Mouse (Mus musculus): ENCODE measurements around the gene Vps45. TPM values are rescaled to one million over a fixed set of nuclear protein-coding genes. Genes with fewer than 3 reads are reported as not detected.
A peak's percentile ranks its signal among the peaks of the same experiment; 100 is the strongest.
"Not testable (repeated sequence)": the region's sequence is repeated elsewhere in the genome, so short reads cannot be mapped to it uniquely, and the experiment has no call there.

The Vps45 gene
- polyA plus RNA-seq, 1 experiment from 2014 or later: 20.7 TPM

GRCm38 (mm10) chr3:96060146-96060545 is 1.9 kb upstream of the Vps45 start:
- WGBS: 81% methylated on average over 1 of the region's 1 CpGs
- H3K9ac ChIP-seq (replicated peaks; ENCODE audit: low read length): no peak overlapping the region
- no peak overlapping the region for H3K4me2 ChIP-seq (ENCODE audit: low read depth, low read length)
- ATAC-seq (replicated peaks; ENCODE audit: insufficient number of reproducible peaks, low FRiP score, low TSS enrichment, low read depth) (no peak), DNase-seq (ENCODE audit: low spot score) (no peak)
- no peaks in the 10 kb centered on the region for H3K9me3 ChIP-seq (replicated peaks; ENCODE audit: control insufficient read depth, low read length)
- H3K36me3 ChIP-seq (replicated peaks; ENCODE audit: control insufficient read depth, insufficient read depth, low read depth, low read length): no peaks in the 10 kb centered on the region
- H3K27ac ChIP-seq (replicated peaks; ENCODE audit: low read depth, low read length): no peak overlapping the region
- H3K4me1 ChIP-seq (ENCODE audit: control insufficient read depth, insufficient read depth, low read length): no peaks in the 10 kb centered on the region
- no peak overlapping the region for H3K4me3 ChIP-seq (ENCODE audit: low read depth, low read length)
- H3K27me3 ChIP-seq (ENCODE audit: control insufficient read depth, insufficient read depth, low read length): no peaks in the 10 kb centered on the region

- Histone ChIP-seq H3K9me3 (replicated peaks; ENCODE audit: control insufficient read depth, low read length) (no peaks in the 10 kb centered on the region), H3K36me3 (replicated peaks; ENCODE audit: control insufficient read depth, insufficient read depth, low read depth, low read length) (no peaks in the 10 kb centered on the region), H3K4me3 (ENCODE audit: low read depth, low read length) (peak overlapping the region; percentile 52), H3K4me2 (ENCODE audit: low read depth, low read length) (peak overlapping the region; percentile 69), H3K27me3 (ENCODE audit: control insufficient read depth, insufficient read depth, low read length) (no peaks in the 10 kb centered on the region), H3K9ac (replicated peaks; ENCODE audit: low read length) (peak overlapping the region; percentile 80), H3K27ac (replicated peaks; ENCODE audit: low read depth, low read length) (peak overlapping the region; percentile 47), H3K4me1 (ENCODE audit: control insufficient read depth, insufficient read depth, low read length) (no peaks in the 10 kb centered on the region)
- DNase-seq (ENCODE audit: low spot score): peak; percentile 95
- WGBS: under 1% methylated on average over 26 of the region's 26 CpGs
- ATAC-seq (replicated peaks; ENCODE audit: insufficient number of reproducible peaks, low FRiP score, low TSS enrichment, low read depth): peak; percentile 96
Measured at GRCm38 (mm10) chr3:96057747-96058204, 490 bp downstream of the Vps45 start.

GRCm38 (mm10) chr3:96056031-96056430 is 2.2 kb downstream of the Vps45 start:
- Histone ChIP-seq H3K4me1 (ENCODE audit: control insufficient read depth, insufficient read depth, low read length) (no peaks in the 10 kb centered on the region), H3K4me2 (ENCODE audit: low read depth, low read length) (no peak overlapping the region), H3K27ac (replicated peaks; ENCODE audit: low read depth, low read length) (no peak overlapping the region), H3K27me3 (ENCODE audit: control insufficient read depth, insufficient read depth, low read length) (no peaks in the 10 kb centered on the region), H3K9me3 (replicated peaks; ENCODE audit: control insufficient read depth, low read length) (no peaks in the 10 kb centered on the region), H3K9ac (replicated peaks; ENCODE audit: low read length) (no peak overlapping the region), H3K4me3 (ENCODE audit: low read depth, low read length) (no peak overlapping the region), H3K36me3 (replicated peaks; ENCODE audit: control insufficient read depth, insufficient read depth, low read depth, low read length) (no peaks in the 10 kb centered on the region)
- DNase-seq (ENCODE audit: low spot score) (no peak), ATAC-seq (replicated peaks; ENCODE audit: insufficient number of reproducible peaks, low FRiP score, low TSS enrichment, low read depth) (no peak)
- WGBS: 89% methylated on average over 4 of the region's 4 CpGs

GRCm38 (mm10) chr3:96055294-96055693 is 3.0 kb downstream of the Vps45 start:
- Histone ChIP-seq H3K4me2 (ENCODE audit: low read depth, low read length) (no peak overlapping the region), H3K4me3 (ENCODE audit: low read depth, low read length) (no peak overlapping the region), H3K9ac (replicated peaks; ENCODE audit: low read length) (no peak overlapping the region; the same call in 1 of the 2 replicates), H3K27me3 (ENCODE audit: control insufficient read depth, insufficient read depth, low read length) (no peaks in the 10 kb centered on the region), H3K9me3 (replicated peaks; ENCODE audit: control insufficient read depth, low read length) (no peaks in the 10 kb centered on the region), H3K27ac (replicated peaks; ENCODE audit: low read depth, low read length) (no peak overlapping the region), H3K4me1 (ENCODE audit: control insufficient read depth, insufficient read depth, low read length) (no peaks in the 10 kb centered on the region), H3K36me3 (replicated peaks; ENCODE audit: control insufficient read depth, insufficient read depth, low read depth, low read length) (no peaks in the 10 kb centered on the region)
- DNase-seq (ENCODE audit: low spot score) (no peak), ATAC-seq (replicated peaks; ENCODE audit: insufficient number of reproducible peaks, low FRiP score, low TSS enrichment, low read depth) (no peak)
- WGBS: 85% methylated on average over 6 of the region's 6 CpGs

GRCm38 (mm10) chr3:96051839-96052238 is 6.4 kb downstream of the Vps45 start:
- Histone ChIP-seq H3K4me3 (ENCODE audit: low read depth, low read length) (no peak overlapping the region), H3K4me1 (ENCODE audit: control insufficient read depth, insufficient read depth, low read length) (no peaks in the 10 kb centered on the region), H3K4me2 (ENCODE audit: low read depth, low read length) (no peak overlapping the region), H3K9me3 (replicated peaks; ENCODE audit: control insufficient read depth, low read length) (no peaks in the 10 kb centered on the region), H3K27me3 (ENCODE audit: control insufficient read depth, insufficient read depth, low read length) (no peaks in the 10 kb centered on the region), H3K36me3 (replicated peaks; ENCODE audit: control insufficient read depth, insufficient read depth, low read depth, low read length) (no peaks in the 10 kb centered on the region), H3K9ac (replicated peaks; ENCODE audit: low read length) (no peak overlapping the region), H3K27ac (replicated peaks; ENCODE audit: low read depth, low read length) (no peak overlapping the region)
- 44% methylated on average over 2 of the region's 2 CpGs for WGBS
- DNase-seq (ENCODE audit: low spot score) (peak; percentile 76), ATAC-seq (replicated peaks; ENCODE audit: insufficient number of reproducible peaks, low FRiP score, low TSS enrichment, low read depth) (no peak)

GRCm38 (mm10) chr3:96051186-96051585 is 7.1 kb downstream of the Vps45 start:
- no peak overlapping the region for H3K9ac ChIP-seq (replicated peaks; ENCODE audit: low read length)
- 73% methylated on average over 4 of the region's 4 CpGs for WGBS
- H3K36me3 ChIP-seq (replicated peaks; ENCODE audit: control insufficient read depth, insufficient read depth, low read depth, low read length): no peaks in the 10 kb centered on the region
- H3K27ac ChIP-seq (replicated peaks; ENCODE audit: low read depth, low read length): no peak overlapping the region
- no peaks in the 10 kb centered on the region for H3K27me3 ChIP-seq (ENCODE audit: control insufficient read depth, insufficient read depth, low read length)
- no peaks in the 10 kb centered on the region for H3K4me1 ChIP-seq (ENCODE audit: control insufficient read depth, insufficient read depth, low read length)
- no peak for ATAC-seq (replicated peaks; ENCODE audit: insufficient number of reproducible peaks, low FRiP score, low TSS enrichment, low read depth)
- no peaks in the 10 kb centered on the region for H3K9me3 ChIP-seq (replicated peaks; ENCODE audit: control insufficient read depth, low read length)
- no peak overlapping the region for H3K4me3 ChIP-seq (ENCODE audit: low read depth, low read length)
- no peak overlapping the region for H3K4me2 ChIP-seq (ENCODE audit: low read depth, low read length)
- no peak for DNase-seq (ENCODE audit: low spot score)

GRCm38 (mm10) chr3:96050779-96051178 is 7.5 kb downstream of the Vps45 start:
- H3K27ac ChIP-seq (replicated peaks; ENCODE audit: low read depth, low read length): no peak overlapping the region
- WGBS: 63% methylated on average over 7 of the region's 7 CpGs
- no peak for ATAC-seq (replicated peaks; ENCODE audit: insufficient number of reproducible peaks, low FRiP score, low TSS enrichment, low read depth)

GRCm38 (mm10) chr3:96044559-96044958 is 13.7 kb downstream of the Vps45 start:
- H3K9me3 ChIP-seq (replicated peaks; ENCODE audit: control insufficient read depth, low read length); H3K36me3 ChIP-seq (replicated peaks; ENCODE audit: control insufficient read depth, insufficient read depth, low read depth, low read length); H3K9ac ChIP-seq (replicated peaks; ENCODE audit: low read length); H3K27me3 ChIP-seq (ENCODE audit: control insufficient read depth, insufficient read depth, low read length); H3K4me2 ChIP-seq (ENCODE audit: low read depth, low read length); H3K4me1 ChIP-seq (ENCODE audit: control insufficient read depth, insufficient read depth, low read length); H3K27ac ChIP-seq (replicated peaks; ENCODE audit: low read depth, low read length); DNase-seq (ENCODE audit: low spot score); ATAC-seq (replicated peaks; ENCODE audit: insufficient number of reproducible peaks, low FRiP score, low TSS enrichment, low read depth); H3K4me3 ChIP-seq (ENCODE audit: low read depth, low read length): not testable (repeated sequence)
- WGBS: 91% methylated on average over 3 of the region's 3 CpGs

More at GRCm38 (mm10) chr3:96050779-96051178, 7.5 kb downstream of the Vps45 start:
- H3K9ac ChIP-seq (replicated peaks; ENCODE audit: low read length): no peak overlapping the region
- H3K36me3 ChIP-seq (replicated peaks; ENCODE audit: control insufficient read depth, insufficient read depth, low read depth, low read length): no peaks in the 10 kb centered on the region
- no peaks in the 10 kb centered on the region for H3K27me3 ChIP-seq (ENCODE audit: control insufficient read depth, insufficient read depth, low read length)
- no peaks in the 10 kb centered on the region for H3K9me3 ChIP-seq (replicated peaks; ENCODE audit: control insufficient read depth, low read length)
- no peak overlapping the region for H3K4me2 ChIP-seq (ENCODE audit: low read depth, low read length)
- no peaks in the 10 kb centered on the region for H3K4me1 ChIP-seq (ENCODE audit: control insufficient read depth, insufficient read depth, low read length)
- no peak for DNase-seq (ENCODE audit: low spot score)
- H3K4me3 ChIP-seq (ENCODE audit: low read depth, low read length): no peak overlapping the region
